Mouse (Mus musculus): ENCODE measurements around the gene Fbxl2. TPM values are rescaled to one million over a fixed set of nuclear protein-coding genes. Genes with fewer than 3 reads are reported as not detected.

Gene Fbxl2
- polyA plus RNA-seq, 1 experiment from 2014 or later = 1.8 TPM

DNA sequence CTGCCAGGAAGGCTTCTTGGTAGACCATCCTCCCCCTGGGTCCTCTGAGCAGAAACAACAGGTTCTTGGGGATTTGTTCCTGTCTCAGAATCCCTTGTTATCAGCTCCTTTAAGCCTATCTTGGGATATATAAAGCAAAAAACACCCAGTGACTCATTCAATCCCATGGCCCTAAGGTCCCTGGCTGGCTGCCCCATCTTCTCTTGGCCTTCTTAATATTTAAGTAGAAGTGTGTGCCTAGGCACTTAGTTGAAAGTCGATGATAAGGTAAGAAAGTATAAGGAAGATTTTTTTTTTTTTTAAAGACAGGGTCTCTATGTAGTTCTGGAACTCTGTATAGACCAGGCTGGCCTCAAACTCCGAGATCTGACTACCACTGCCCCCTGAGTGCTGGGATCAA lies 63.5 kb downstream of the Fbxl2 start:
- Histone ChIP-seq H3K27ac (ENCODE audit: low read length) (no peak overlapping the region), H3K36me3 (ENCODE audit: control insufficient read depth, insufficient read depth) (peaks cover 11% of the 10 kb centered on the region; the same call in 1 of the 2 replicates), H3K4me1 (ENCODE audit: control insufficient read depth, insufficient read depth, low read length) (peaks cover 12% of the 10 kb centered on the region), H3K4me3 (ENCODE audit: low read length) (no peak overlapping the region), H3K9ac (ENCODE audit: low read length) (no peak overlapping the region), H3K9me3 (replicated peaks; ENCODE audit: control insufficient read depth, low read length) (no peaks in the 10 kb centered on the region), H3K27me3 (ENCODE audit: control insufficient read depth, insufficient read depth, low read length) (no peaks in the 10 kb centered on the region), H3K4me2 (ENCODE audit: low read depth, low read length) (no peak overlapping the region)
- 81% methylated on average over 2 of the region's 2 CpGs for WGBS
- no peak for ATAC-seq (replicated peaks; ENCODE audit: extremely low read depth, insufficient read depth, low FRiP score)

GRCm38 (mm10) chr9:113981099-113981880 lies 64.7 kb downstream of the Fbxl2 start:
- peaks cover 12% of the 10 kb centered on the region for H3K4me1 ChIP-seq (ENCODE audit: control insufficient read depth, insufficient read depth, low read length)
- H3K9me3 ChIP-seq (replicated peaks; ENCODE audit: control insufficient read depth, low read length) = no peaks in the 10 kb centered on the region
- H3K9ac ChIP-seq (ENCODE audit: low read length) = no peak overlapping the region
- WGBS = 45% methylated on average over 16 of the region's 16 CpGs
- H3K27ac ChIP-seq (ENCODE audit: low read length) = peak overlapping the region; percentile 49; the same call in 1 of the 2 replicates
- H3K4me2 ChIP-seq (ENCODE audit: low read depth, low read length) = no peak overlapping the region
- peak; percentile 69 for ATAC-seq (replicated peaks; ENCODE audit: extremely low read depth, insufficient read depth, low FRiP score)
- no peaks in the 10 kb centered on the region for H3K27me3 ChIP-seq (ENCODE audit: control insufficient read depth, insufficient read depth, low read length)
- peaks cover 19% of the 10 kb centered on the region for H3K36me3 ChIP-seq (ENCODE audit: control insufficient read depth, insufficient read depth)
- no peak overlapping the region for H3K4me3 ChIP-seq (ENCODE audit: low read length)

DNA sequence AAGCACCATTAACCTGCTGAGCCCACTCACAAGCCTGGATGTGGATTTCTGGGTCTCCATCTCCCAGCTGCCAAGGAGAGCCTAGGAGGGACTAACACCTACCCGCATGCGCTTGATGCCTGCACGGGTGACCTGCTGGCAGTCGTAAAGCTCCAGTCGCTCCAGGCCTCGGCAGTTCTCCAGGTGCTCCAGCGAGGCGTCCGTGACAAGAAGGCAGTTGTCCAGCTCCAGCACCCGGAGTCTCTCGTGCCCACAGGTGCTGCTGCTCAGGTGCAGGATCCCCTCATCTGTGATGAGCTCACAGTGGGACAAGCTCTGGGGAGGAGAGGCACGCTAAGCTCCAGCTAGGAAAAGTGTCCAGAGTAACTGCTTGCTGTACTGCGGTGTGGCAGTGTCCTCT lies 66.6 kb downstream of the Fbxl2 start:
- H3K4me2 ChIP-seq (ENCODE audit: low read depth, low read length) = no peak overlapping the region
- no peaks in the 10 kb centered on the region for H3K27me3 ChIP-seq (ENCODE audit: control insufficient read depth, insufficient read depth, low read length)
- H3K27ac ChIP-seq (ENCODE audit: low read length) = no peak overlapping the region
- H3K9me3 ChIP-seq (replicated peaks; ENCODE audit: control insufficient read depth, low read length) = no peaks in the 10 kb centered on the region
- peaks cover 12% of the 10 kb centered on the region for H3K4me1 ChIP-seq (ENCODE audit: control insufficient read depth, insufficient read depth, low read length)
- WGBS = 86% methylated on average over 13 of the region's 13 CpGs
- ATAC-seq (replicated peaks; ENCODE audit: extremely low read depth, insufficient read depth, low FRiP score) = no peak
- H3K9ac ChIP-seq (ENCODE audit: low read length) = no peak overlapping the region
- H3K4me3 ChIP-seq (ENCODE audit: low read length) = no peak overlapping the region
- peaks cover 33% of the 10 kb centered on the region for H3K36me3 ChIP-seq (ENCODE audit: control insufficient read depth, insufficient read depth)

- WGBS = 74% methylated on average over 7 of the region's 7 CpGs
- no peak overlapping the region for H3K9ac ChIP-seq (ENCODE audit: low read length)
- H3K4me1 ChIP-seq (ENCODE audit: control insufficient read depth, insufficient read depth, low read length) = peaks cover 12% of the 10 kb centered on the region
- peaks cover 35% of the 10 kb centered on the region for H3K36me3 ChIP-seq (ENCODE audit: control insufficient read depth, insufficient read depth)
- H3K4me2 ChIP-seq (ENCODE audit: low read depth, low read length) = no peak overlapping the region
- no peaks in the 10 kb centered on the region for H3K9me3 ChIP-seq (replicated peaks; ENCODE audit: control insufficient read depth, low read length)
- H3K27ac ChIP-seq (ENCODE audit: low read length) = no peak overlapping the region
- no peaks in the 10 kb centered on the region for H3K27me3 ChIP-seq (ENCODE audit: control insufficient read depth, insufficient read depth, low read length)
- no peak overlapping the region for H3K4me3 ChIP-seq (ENCODE audit: low read length)
- no peak for ATAC-seq (replicated peaks; ENCODE audit: extremely low read depth, insufficient read depth, low FRiP score)
These were observed 67.3 kb downstream of the Fbxl2 start for GRCm38 (mm10) chr9:113978656-113979055.

- H3K4me2 ChIP-seq (ENCODE audit: low read depth, low read length) = no peak overlapping the region
- H3K4me3 ChIP-seq (ENCODE audit: low read length) = no peak overlapping the region
- peaks cover 12% of the 10 kb centered on the region for H3K4me1 ChIP-seq (ENCODE audit: control insufficient read depth, insufficient read depth, low read length)
- no peak for ATAC-seq (replicated peaks; ENCODE audit: extremely low read depth, insufficient read depth, low FRiP score)
- peaks cover 39% of the 10 kb centered on the region for H3K36me3 ChIP-seq (ENCODE audit: control insufficient read depth, insufficient read depth)
- 68% methylated on average over 11 of the region's 11 CpGs for WGBS
- H3K9ac ChIP-seq (ENCODE audit: low read length) = no peak overlapping the region
- no peaks in the 10 kb centered on the region for H3K27me3 ChIP-seq (ENCODE audit: control insufficient read depth, insufficient read depth, low read length)
- no peak overlapping the region for H3K27ac ChIP-seq (ENCODE audit: low read length)
- H3K9me3 ChIP-seq (replicated peaks; ENCODE audit: control insufficient read depth, low read length) = no peaks in the 10 kb centered on the region
These were observed 68.7 kb downstream of the Fbxl2 start for GRCm38 (mm10) chr9:113977225-113977840.

DNA sequence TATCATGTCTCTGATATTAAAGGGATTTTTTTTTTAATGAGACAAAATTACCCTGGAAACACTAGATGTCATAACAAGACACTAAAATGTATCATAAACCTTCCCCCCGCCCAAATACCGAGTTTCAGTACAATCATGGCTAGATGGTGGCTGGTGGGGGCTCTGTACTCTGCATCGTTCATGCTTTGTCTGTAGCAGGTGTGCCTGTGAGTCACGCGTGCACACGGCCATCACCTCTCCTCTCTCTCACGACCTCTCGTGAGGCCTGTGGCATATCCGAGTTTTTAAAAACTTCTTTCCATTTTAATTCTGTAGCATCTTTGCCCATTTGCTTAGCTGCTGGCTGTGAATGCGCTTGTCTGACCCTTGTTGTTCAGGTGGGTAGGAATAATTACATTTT lies 69.7 kb downstream of the Fbxl2 start:
- peaks cover 5% of the 10 kb centered on the region for H3K4me1 ChIP-seq (ENCODE audit: control insufficient read depth, insufficient read depth, low read length)
- WGBS = 93% methylated on average over 10 of the region's 10 CpGs
- no peaks in the 10 kb centered on the region for H3K9me3 ChIP-seq (replicated peaks; ENCODE audit: control insufficient read depth, low read length)
- H3K36me3 ChIP-seq (ENCODE audit: control insufficient read depth, insufficient read depth) = peaks cover 42% of the 10 kb centered on the region
- no peak overlapping the region for H3K4me3 ChIP-seq (ENCODE audit: low read length)
- no peak for ATAC-seq (replicated peaks; ENCODE audit: extremely low read depth, insufficient read depth, low FRiP score)
- H3K4me2 ChIP-seq (ENCODE audit: low read depth, low read length) = no peak overlapping the region
- no peak overlapping the region for H3K9ac ChIP-seq (ENCODE audit: low read length)
- H3K27ac ChIP-seq (ENCODE audit: low read length) = no peak overlapping the region
- no peaks in the 10 kb centered on the region for H3K27me3 ChIP-seq (ENCODE audit: control insufficient read depth, insufficient read depth, low read length)

DNA sequence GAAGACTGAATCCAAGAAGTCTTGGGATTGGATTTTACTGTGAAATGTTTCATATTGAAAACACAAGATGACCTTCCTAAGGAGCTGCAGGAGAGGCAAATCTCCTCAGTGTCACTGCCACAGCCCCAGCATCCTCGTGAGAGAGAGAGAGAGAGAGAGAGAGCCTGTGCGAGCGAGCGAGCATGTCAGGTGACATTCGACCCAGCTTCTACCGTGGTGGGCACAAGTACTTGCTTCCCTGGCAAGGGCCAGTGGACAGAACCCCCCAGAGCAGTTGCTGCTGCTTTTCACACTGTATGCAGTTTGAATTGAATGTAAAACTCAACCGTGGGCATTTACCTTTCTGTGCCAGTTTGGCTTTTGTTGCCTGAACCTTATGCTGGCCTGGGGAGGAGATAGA lies 70.5 kb downstream of the Fbxl2 start:
- ATAC-seq (replicated peaks; ENCODE audit: extremely low read depth, insufficient read depth, low FRiP score) = no peak
- Histone ChIP-seq H3K4me1 (ENCODE audit: control insufficient read depth, insufficient read depth, low read length) (no peaks in the 10 kb centered on the region), H3K9ac (ENCODE audit: low read length) (no peak overlapping the region), H3K27ac (ENCODE audit: low read length) (no peak overlapping the region), H3K4me3 (ENCODE audit: low read length) (no peak overlapping the region), H3K9me3 (replicated peaks; ENCODE audit: control insufficient read depth, low read length) (no peaks in the 10 kb centered on the region), H3K4me2 (ENCODE audit: low read depth, low read length) (no peak overlapping the region), H3K36me3 (ENCODE audit: control insufficient read depth, insufficient read depth) (peaks cover 49% of the 10 kb centered on the region), H3K27me3 (ENCODE audit: control insufficient read depth, insufficient read depth, low read length) (no peaks in the 10 kb centered on the region)
- 80% methylated on average over 7 of the region's 7 CpGs for WGBS

DNA sequence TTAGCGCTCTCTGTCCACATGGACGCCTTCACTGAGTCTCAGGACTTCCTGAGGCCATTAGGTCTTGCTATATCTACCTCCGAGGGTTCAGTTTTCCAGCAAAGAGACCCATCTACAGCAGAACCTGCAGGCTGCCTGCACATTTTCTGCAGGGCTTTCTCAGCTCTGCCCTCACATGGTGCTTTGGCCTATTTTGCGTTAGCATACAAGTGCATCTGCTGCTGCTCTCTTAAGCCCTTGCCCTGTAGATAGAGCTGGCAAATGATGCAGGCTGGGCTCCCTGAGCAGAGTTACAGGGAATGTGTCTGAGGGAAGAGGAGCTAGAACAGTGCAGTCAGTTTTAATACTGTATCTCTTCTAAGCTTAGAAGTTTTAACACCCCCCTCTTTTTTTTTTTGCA lies 71.0 kb downstream of the Fbxl2 start:
- Histone ChIP-seq H3K4me3 (ENCODE audit: low read length) (no peak overlapping the region), H3K27me3 (ENCODE audit: control insufficient read depth, insufficient read depth, low read length) (no peaks in the 10 kb centered on the region), H3K4me2 (ENCODE audit: low read depth, low read length) (no peak overlapping the region), H3K27ac (ENCODE audit: low read length) (no peak overlapping the region), H3K9ac (ENCODE audit: low read length) (no peak overlapping the region), H3K9me3 (replicated peaks; ENCODE audit: control insufficient read depth, low read length) (no peaks in the 10 kb centered on the region), H3K4me1 (ENCODE audit: control insufficient read depth, insufficient read depth, low read length) (no peaks in the 10 kb centered on the region), H3K36me3 (ENCODE audit: control insufficient read depth, insufficient read depth) (peaks cover 54% of the 10 kb centered on the region)
- WGBS = 88% methylated on average over 4 of the region's 4 CpGs
- no peak for ATAC-seq (replicated peaks; ENCODE audit: extremely low read depth, insufficient read depth, low FRiP score)

GRCm38 (mm10) chr9:113973857-113974256 lies 72.1 kb downstream of the Fbxl2 start:
- H3K4me1 ChIP-seq (ENCODE audit: control insufficient read depth, insufficient read depth, low read length) = no peaks in the 10 kb centered on the region
- peaks cover 58% of the 10 kb centered on the region for H3K36me3 ChIP-seq (ENCODE audit: control insufficient read depth, insufficient read depth)
- no peaks in the 10 kb centered on the region for H3K27me3 ChIP-seq (ENCODE audit: control insufficient read depth, insufficient read depth, low read length)
- WGBS = 90% methylated on average over 4 of the region's 4 CpGs
- no peak for ATAC-seq (replicated peaks; ENCODE audit: extremely low read depth, insufficient read depth, low FRiP score)
- H3K27ac ChIP-seq (ENCODE audit: low read length) = no peak overlapping the region
- no peak overlapping the region for H3K4me2 ChIP-seq (ENCODE audit: low read depth, low read length)
- H3K9ac ChIP-seq (ENCODE audit: low read length) = no peak overlapping the region
- H3K9me3 ChIP-seq (replicated peaks; ENCODE audit: control insufficient read depth, low read length) = no peaks in the 10 kb centered on the region
- H3K4me3 ChIP-seq (ENCODE audit: low read length) = no peak overlapping the region

Data from heart, embryonic 16.5 days (tissue).